Mouse (Mus musculus): ENCODE results near the gene Phip. TPM values are rescaled to one million over a fixed set of nuclear protein-coding genes. Genes with fewer than 3 reads are reported as not detected.

Phip gene
- total RNA-seq, 2 experiments from 2014 or later, result 72.4 to 82.1 TPM

GRCm38 (mm10) chr9:82860805-82861204, 114.5 kb downstream of the Phip start:
- H3K27ac ChIP-seq, result no peak overlapping the region; the same call in 1 of the 2 replicates
- DNase-seq (ENCODE audit: low spot score in 2 of 2), result no peak
- H3K4me3 ChIP-seq, result no peak overlapping the region
- TF ChIP-seq CTCF (conservative IDR thresholded peaks at IDR 0.05), result no peak

DNA sequence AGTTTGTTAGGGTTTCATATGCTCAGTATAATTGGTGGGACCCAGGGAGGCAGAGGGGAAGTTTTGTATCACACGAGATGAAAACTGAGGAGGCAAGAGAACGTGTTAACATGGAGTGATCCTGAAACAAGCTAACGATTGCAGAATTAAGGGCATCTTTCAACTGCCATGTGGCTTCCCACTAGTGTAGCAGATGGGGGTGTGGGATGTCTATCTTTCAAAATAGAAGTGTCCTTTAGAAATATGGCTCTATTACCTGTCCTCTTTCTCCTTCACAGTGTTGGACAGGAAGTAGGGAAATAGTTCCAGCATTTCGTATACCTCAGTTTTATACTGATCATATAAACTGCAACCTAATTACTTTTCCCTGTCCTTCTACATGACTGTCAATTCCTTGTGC, 119.1 kb downstream of the Phip start:
- Histone ChIP-seq H3K27ac (peak overlapping the region; percentile 54), H3K4me3 (no peak overlapping the region)
- no peak for TF ChIP-seq CTCF (conservative IDR thresholded peaks at IDR 0.05)
- DNase-seq (ENCODE audit: low spot score in 2 of 2), result peak; percentile 28 to 49

- H3K27ac ChIP-seq, result peak overlapping the region; percentile 54
- TF ChIP-seq CTCF (conservative IDR thresholded peaks at IDR 0.05), result no peak
- H3K4me3 ChIP-seq, result no peak overlapping the region
- DNase-seq (ENCODE audit: low spot score in 2 of 2), result peak in 1 of 2 experiments; percentile 25
Observed at GRCm38 (mm10) chr9:82854973-82855614, 120.2 kb downstream of the Phip start.

DNA sequence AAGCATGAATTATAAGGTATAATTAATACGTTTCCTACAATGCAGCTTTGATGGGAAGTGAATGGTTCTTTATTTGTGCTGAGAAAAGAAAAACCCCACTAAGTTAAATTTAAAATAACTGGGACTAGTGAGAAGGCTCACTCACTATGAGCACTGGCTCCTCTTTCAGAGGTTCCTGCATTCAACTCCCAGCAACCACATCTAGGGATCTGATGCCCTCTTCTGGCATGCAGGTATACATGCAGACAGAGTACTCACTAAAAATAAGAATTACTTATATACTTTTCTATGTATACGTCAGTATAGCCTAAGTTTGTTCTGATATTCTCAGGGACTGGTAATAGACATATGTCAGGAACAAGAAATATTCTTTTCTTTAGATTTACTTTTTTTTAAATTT, 121.3 kb downstream of the Phip start:
- TF ChIP-seq CTCF (conservative IDR thresholded peaks at IDR 0.05), result peak; percentile 78
- Histone ChIP-seq H3K27ac (peak overlapping the region; percentile 54), H3K4me3 (no peak overlapping the region)
- peak in 1 of 2 experiments; percentile 28 for DNase-seq (ENCODE audit: low spot score in 2 of 2)

- DNase-seq (ENCODE audit: low spot score in 2 of 2), result no peak
- no peak for TF ChIP-seq CTCF (conservative IDR thresholded peaks at IDR 0.05)
- peak overlapping the region; percentile 46; the same call in 1 of the 2 replicates for H3K27ac ChIP-seq
- no peak overlapping the region for H3K4me3 ChIP-seq
Observed at GRCm38 (mm10) chr9:82842671-82843070, 132.6 kb downstream of the Phip start.

DNA sequence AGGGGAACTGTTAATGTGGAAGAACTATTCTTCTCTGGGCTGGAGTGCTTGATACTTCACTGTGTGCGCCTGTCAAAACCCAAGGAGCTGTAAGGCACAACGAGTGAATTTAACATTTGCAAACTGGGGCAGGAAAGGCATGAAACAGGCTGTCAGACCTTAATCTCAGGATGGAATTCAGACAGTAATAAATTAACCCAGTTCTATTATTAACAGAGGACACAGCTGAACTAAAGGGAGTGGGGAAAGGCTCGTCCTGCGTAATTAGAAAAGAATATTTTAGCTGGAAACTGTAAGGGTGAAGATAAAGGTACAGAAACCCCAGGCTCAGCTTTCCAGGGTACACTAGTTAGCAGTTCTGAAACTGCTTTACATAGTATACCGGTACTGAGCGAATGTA, 139.4 kb downstream of the Phip start:
- Histone ChIP-seq H3K27ac (no peak overlapping the region; the same call in 1 of the 2 replicates), H3K4me3 (no peak overlapping the region)
- TF ChIP-seq CTCF (conservative IDR thresholded peaks at IDR 0.05), result no peak
- DNase-seq (ENCODE audit: low spot score in 2 of 2), result no peak

- no peak overlapping the region for H3K27ac ChIP-seq
- no peak for TF ChIP-seq CTCF (conservative IDR thresholded peaks at IDR 0.05)
- H3K4me3 ChIP-seq, result no peak overlapping the region
- DNase-seq (ENCODE audit: low spot score in 2 of 2), result no peak
Observed at GRCm38 (mm10) chr9:82831891-82832290, 143.4 kb downstream of the Phip start.

DNA sequence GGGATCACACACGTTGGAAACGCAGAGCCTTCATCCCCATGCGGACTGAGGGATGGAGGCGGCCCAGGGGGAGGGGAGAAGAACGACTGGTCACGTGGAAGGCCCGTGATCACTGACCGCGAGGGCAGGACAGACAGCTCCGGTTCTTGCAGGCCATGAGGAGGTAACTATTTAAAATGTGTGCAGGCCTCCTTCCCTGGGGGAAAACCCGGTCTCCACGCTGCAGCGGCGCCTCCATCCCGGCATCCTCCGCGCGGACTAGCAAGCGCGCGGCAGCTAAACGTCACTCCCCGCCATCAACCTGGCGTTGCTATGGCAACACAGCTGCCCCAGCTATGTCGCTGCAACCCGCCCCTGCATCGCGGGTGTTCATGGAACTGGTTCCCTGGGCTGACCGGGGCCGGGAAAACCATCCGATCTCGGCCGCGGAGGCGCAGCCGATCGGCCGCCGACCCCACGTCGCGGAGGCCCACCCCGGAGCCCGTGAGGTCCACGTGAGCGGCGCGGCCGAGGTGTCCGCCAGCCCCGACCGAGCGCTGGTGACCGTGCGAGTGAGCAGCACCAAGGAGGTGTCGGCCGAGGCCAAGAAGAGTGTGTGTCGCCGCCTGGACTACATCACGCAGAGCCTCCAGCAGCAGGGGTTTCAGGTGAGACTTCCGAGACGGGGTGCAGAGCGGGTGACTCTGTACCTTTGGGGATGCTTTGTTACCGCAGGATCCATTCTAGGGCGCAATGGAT, 145.5 kb downstream of the Phip start:
- peak overlapping the region; percentile 99 for H3K27ac ChIP-seq
- no peak for TF ChIP-seq CTCF (conservative IDR thresholded peaks at IDR 0.05)
- peak overlapping the region; percentile 93 for H3K4me3 ChIP-seq
- DNase-seq (ENCODE audit: low spot score in 2 of 2), result peak; percentile 91

GRCm38 (mm10) chr9:82829007-82829689, 146.2 kb downstream of the Phip start, which contains the start of gene Irak1bp1:
TSS of gene Irak1bp1 (plus strand) at chr9:82829540.
- DNase-seq (ENCODE audit: low spot score in 2 of 2), result no peak
- Histone ChIP-seq H3K27ac (peak within 1 kb of the TSS; percentile 99), H3K4me3 (peak within 1 kb of the TSS; percentile 93)
- TF ChIP-seq CTCF (conservative IDR thresholded peaks at IDR 0.05), result no peak

GRCm38 (mm10) chr9:82826426-82826825, 148.9 kb downstream of the Phip start:
- no peak overlapping the region for H3K27ac ChIP-seq
- DNase-seq (ENCODE audit: low spot score in 2 of 2), result no peak
- H3K4me3 ChIP-seq, result no peak overlapping the region
- no peak for TF ChIP-seq CTCF (conservative IDR thresholded peaks at IDR 0.05)

Other genes with a start within 250 kb of the Phip start
- gene Irak1bp1, start 146.0 kb downstream of the Phip start, total RNA-seq (2021), result 10 to 100 TPM; 20.8 to 22.3 TPM
- 10 to 100 TPM; 86.8 to 89.5 TPM for gene Hmgn3, start 171.2 kb upstream of the Phip start, total RNA-seq (2021)

All from layer of hippocampus, adult 2 months (tissue).